ENCODE assay signal across 8 mouse cellular contexts in genomic region chr2:11542640-11543039, GRCm38 (mm10). TPM values are rescaled to one million over a fixed set of nuclear protein-coding genes. Genes with fewer than 3 reads are reported as not detected.
DNase-seq lines count a peak whose midpoint lies in the region; ATAC-seq lines count a peak whose summit lies in the region.
"Had no signal": no experiment of that assay in that cellular context is flagged by ENCODE, and none has a peak within 500 bp of the region (broad histone marks: within the 10 kb centered on the region; RNA-seq: fewer than 3 reads in every experiment).

No protein-coding gene starts in this region.

- peak; percentile 80 for DNase-seq in NIH3T3 (ENCODE audit: low read depth)
- DNase-seq in cerebellum, adult 11 months: peak; percentile 46
- DNase-seq in layer of hippocampus, postnatal 36 days: peak; percentile 59 to 62
- DNase-seq in right cerebral cortex, postnatal 25 days: peak; percentile 63

- no peaks in the 10 kb centered on the region for H3K4me1 ChIP-seq in forebrain, embryonic 16.5 days (replicated peaks; ENCODE audit: control insufficient read depth, insufficient read depth, low read length)
- no peaks in the 10 kb centered on the region for H3K4me1 ChIP-seq in hindbrain, embryonic 13.5 days (replicated peaks)
- H3K4me1 ChIP-seq: limb, embryonic 12.5 days had no signal

- H3K9me3 ChIP-seq in forebrain, embryonic 16.5 days (ENCODE audit: control insufficient read depth, low read length): no peaks in the 10 kb centered on the region
- H3K9me3 ChIP-seq in hindbrain, embryonic 13.5 days: no peaks in the 10 kb centered on the region
- H3K9me3 ChIP-seq: limb, embryonic 12.5 days had no signal

- 88% methylated on average over 1 of the region's 1 CpGs for WGBS in forebrain, embryonic 16.5 days
- WGBS in hindbrain, embryonic 13.5 days: 87% methylated on average over 1 of the region's 1 CpGs

- ATAC-seq in forebrain, embryonic 16.5 days: peak; percentile 78
- ATAC-seq in hindbrain, embryonic 13.5 days (ENCODE audit: low FRiP score): peak; percentile 76
- peak; percentile 58; the same call in 1 of the 2 replicates for ATAC-seq in megakaryocyte-erythroid progenitor cell, adult 5-6 weeks (replicated peaks; ENCODE audit: low FRiP score, low TSS enrichment, poor library complexity, severe bottlenecking)

- H3K9ac ChIP-seq in forebrain, embryonic 16.5 days (replicated peaks; ENCODE audit: low read depth, low read length): no peak overlapping the region
- no peak overlapping the region for H3K9ac ChIP-seq in hindbrain, embryonic 13.5 days
- H3K9ac ChIP-seq: limb, embryonic 12.5 days had no signal

- no peaks in the 10 kb centered on the region for H3K36me3 ChIP-seq in forebrain, embryonic 16.5 days (ENCODE audit: control insufficient read depth, insufficient read depth)
- no peaks in the 10 kb centered on the region for H3K36me3 ChIP-seq in hindbrain, embryonic 13.5 days
- H3K36me3 ChIP-seq: limb, embryonic 12.5 days had no signal

- no peak overlapping the region for H3K4me3 ChIP-seq in forebrain, embryonic 16.5 days (replicated peaks; ENCODE audit: low read length)
- no peak overlapping the region for H3K4me3 ChIP-seq in hindbrain, embryonic 13.5 days
- H3K4me3 ChIP-seq: limb, embryonic 12.5 days had no signal

- no peak overlapping the region for H3K4me2 ChIP-seq in forebrain, embryonic 16.5 days (ENCODE audit: low read length)
- H3K4me2 ChIP-seq in hindbrain, embryonic 13.5 days: no peak overlapping the region
- H3K4me2 ChIP-seq: limb, embryonic 12.5 days had no signal

- H3K27ac ChIP-seq in forebrain, embryonic 16.5 days (ENCODE audit: low read length): no peak overlapping the region
- no peak overlapping the region for H3K27ac ChIP-seq in hindbrain, embryonic 13.5 days
- H3K27ac ChIP-seq: limb, embryonic 12.5 days had no signal

- no peaks in the 10 kb centered on the region for H3K27me3 ChIP-seq in forebrain, embryonic 16.5 days (replicated peaks; ENCODE audit: control insufficient read depth, insufficient read depth, low read length)
- no peaks in the 10 kb centered on the region for H3K27me3 ChIP-seq in hindbrain, embryonic 13.5 days
- H3K27me3 ChIP-seq: limb, embryonic 12.5 days had no signal

RNA-seq across cellular contexts. Expression of gene Pfkfb3, which starts 11.2 kb away (rescaled TPM):
- 41.1 and 43.8 TPM in 2 replicates for polyA plus RNA-seq in forebrain, embryonic 16.5 days (2015; fragmentation: Nextera tagmentation; extraction: Ambion mirVana)
- 27.3 and 27.5 TPM in 2 replicates for polyA plus RNA-seq in hindbrain, embryonic 13.5 days (2015; fragmentation: Nextera tagmentation; extraction: Ambion mirVana)
- total RNA-seq in layer of hippocampus, postnatal 36 days (2021): 10 to 100 TPM; 41.6 to 43.2 TPM
- 5.4 and 7.9 TPM in 2 replicates for total RNA-seq in megakaryocyte-erythroid progenitor cell, adult 5-6 weeks (2014; fragmentation: Nextera tagmentation)
- total RNA-seq in megakaryocyte-erythroid progenitor cell, adult 5-6 weeks (2017): 6.2 and 12.1 TPM in 2 replicates
